Mouse (Mus musculus): Measurements from ENCODE around the gene Odf2. TPM values are rescaled to one million over a fixed set of nuclear protein-coding genes. Genes with fewer than 3 reads are reported as not detected.
A peak's percentile ranks its signal among the peaks of the same experiment; 100 is the strongest.

Gene Odf2
- polyA plus RNA-seq, 1 experiment, result 1,873 TPM

- no peak overlapping the region for H3K27ac ChIP-seq (ENCODE audit: control insufficient read depth, insufficient read depth, low read depth, low read length)
- no peaks in the 10 kb centered on the region; the same call in 1 of the 2 replicates for H3K27me3 ChIP-seq (ENCODE audit: control insufficient read depth, insufficient read depth, low read length)
- peaks cover 11% of the 10 kb centered on the region for H3K4me1 ChIP-seq (ENCODE audit: control insufficient read depth, insufficient read depth, low read length)
Measured at GRCm38 (mm10) chr2:29846061-29846853, 42.8 kb upstream of the Odf2 start.

GRCm38 (mm10) chr2:29846911-29847310 is 42.1 kb upstream of the Odf2 start:
- Histone ChIP-seq H3K4me1 (ENCODE audit: control insufficient read depth, insufficient read depth, low read length) (peaks cover 11% of the 10 kb centered on the region), H3K36me3 (ENCODE audit: control insufficient read depth, insufficient read depth, low read length) (0 out of 2 replicates have a peak, but pooled peaks cover 3% of the 10 kb centered on the region), H3K27me3 (ENCODE audit: control insufficient read depth, insufficient read depth, low read length) (no peaks in the 10 kb centered on the region; the same call in 1 of the 2 replicates), H3K27ac (ENCODE audit: control insufficient read depth, insufficient read depth, low read depth, low read length) (no peak overlapping the region), H3K4me3 (ENCODE audit: control insufficient read depth, low read depth, low read length) (no peak overlapping the region)
- TF ChIP-seq CTCF (IDR thresholded peaks at IDR 0.05; ENCODE audit: control insufficient read depth, insufficient read depth, insufficient replicate concordance, low read depth, low read length) (no peak), POLR2A (IDR thresholded peaks at IDR 0.05; ENCODE audit: control insufficient read depth, low read depth, low read length) (no peak)

More at GRCm38 (mm10) chr2:29846061-29846853, 42.8 kb upstream of the Odf2 start:
- H3K4me3 ChIP-seq (ENCODE audit: control insufficient read depth, low read depth, low read length), result peak overlapping the region; percentile 48
- TF ChIP-seq POLR2A (IDR thresholded peaks at IDR 0.05; ENCODE audit: control insufficient read depth, low read depth, low read length) (no peak), CTCF (IDR thresholded peaks at IDR 0.05; ENCODE audit: control insufficient read depth, insufficient read depth, insufficient replicate concordance, low read depth, low read length) (no peak)
- 0 out of 2 replicates have a peak, but pooled peaks cover 3% of the 10 kb centered on the region for H3K36me3 ChIP-seq (ENCODE audit: control insufficient read depth, insufficient read depth, low read length)

- H3K36me3 ChIP-seq (ENCODE audit: control insufficient read depth, insufficient read depth, low read length), result no peaks in the 10 kb centered on the region
- peaks cover 11% of the 10 kb centered on the region for H3K4me1 ChIP-seq (ENCODE audit: control insufficient read depth, insufficient read depth, low read length)
Measured at GRCm38 (mm10) chr2:29849041-29849440, 40.0 kb upstream of the Odf2 start.

GRCm38 (mm10) chr2:29849841-29850480 is 39.1 kb upstream of the Odf2 start:
- Histone ChIP-seq H3K27me3 (ENCODE audit: control insufficient read depth, insufficient read depth, low read length) (no peaks in the 10 kb centered on the region; the same call in 1 of the 2 replicates), H3K27ac (ENCODE audit: control insufficient read depth, insufficient read depth, low read depth, low read length) (no peak overlapping the region), H3K36me3 (ENCODE audit: control insufficient read depth, insufficient read depth, low read length) (no peaks in the 10 kb centered on the region), H3K4me3 (ENCODE audit: control insufficient read depth, low read depth, low read length) (no peak overlapping the region), H3K4me1 (ENCODE audit: control insufficient read depth, insufficient read depth, low read length) (peaks cover 11% of the 10 kb centered on the region)
- TF ChIP-seq CTCF (IDR thresholded peaks at IDR 0.05; ENCODE audit: control insufficient read depth, insufficient read depth, insufficient replicate concordance, low read depth, low read length) (no peak), POLR2A (IDR thresholded peaks at IDR 0.05; ENCODE audit: control insufficient read depth, low read depth, low read length) (no peak)

More at GRCm38 (mm10) chr2:29849041-29849440, 40.0 kb upstream of the Odf2 start:
- H3K27me3 ChIP-seq (ENCODE audit: control insufficient read depth, insufficient read depth, low read length), result no peaks in the 10 kb centered on the region; the same call in 1 of the 2 replicates
- H3K4me3 ChIP-seq (ENCODE audit: control insufficient read depth, low read depth, low read length), result no peak overlapping the region
- no peak overlapping the region for H3K27ac ChIP-seq (ENCODE audit: control insufficient read depth, insufficient read depth, low read depth, low read length)
- TF ChIP-seq POLR2A (IDR thresholded peaks at IDR 0.05; ENCODE audit: control insufficient read depth, low read depth, low read length), result no peak
- no peak for TF ChIP-seq CTCF (IDR thresholded peaks at IDR 0.05; ENCODE audit: control insufficient read depth, insufficient read depth, insufficient replicate concordance, low read depth, low read length)

- H3K4me3 ChIP-seq (ENCODE audit: control insufficient read depth, low read depth, low read length), result no peak overlapping the region
Measured at GRCm38 (mm10) chr2:29852957-29853485, 36.0 kb upstream of the Odf2 start.

GRCm38 (mm10) chr2:29853736-29854135 is 35.3 kb upstream of the Odf2 start:
- Histone ChIP-seq H3K27me3 (ENCODE audit: control insufficient read depth, insufficient read depth, low read length) (no peaks in the 10 kb centered on the region), H3K4me3 (ENCODE audit: control insufficient read depth, low read depth, low read length) (no peak overlapping the region), H3K27ac (ENCODE audit: control insufficient read depth, insufficient read depth, low read depth, low read length) (no peak overlapping the region), H3K4me1 (ENCODE audit: control insufficient read depth, insufficient read depth, low read length) (no peaks in the 10 kb centered on the region), H3K36me3 (ENCODE audit: control insufficient read depth, insufficient read depth, low read length) (no peaks in the 10 kb centered on the region)
- TF ChIP-seq POLR2A (IDR thresholded peaks at IDR 0.05; ENCODE audit: control insufficient read depth, low read depth, low read length) (no peak), CTCF (IDR thresholded peaks at IDR 0.05; ENCODE audit: control insufficient read depth, insufficient read depth, insufficient replicate concordance, low read depth, low read length) (no peak)

More at GRCm38 (mm10) chr2:29852957-29853485, 36.0 kb upstream of the Odf2 start:
- H3K4me1 ChIP-seq (ENCODE audit: control insufficient read depth, insufficient read depth, low read length), result no peaks in the 10 kb centered on the region
- no peak for TF ChIP-seq CTCF (IDR thresholded peaks at IDR 0.05; ENCODE audit: control insufficient read depth, insufficient read depth, insufficient replicate concordance, low read depth, low read length)
- TF ChIP-seq POLR2A (IDR thresholded peaks at IDR 0.05; ENCODE audit: control insufficient read depth, low read depth, low read length), result no peak
- H3K27ac ChIP-seq (ENCODE audit: control insufficient read depth, insufficient read depth, low read depth, low read length), result no peak overlapping the region
- H3K36me3 ChIP-seq (ENCODE audit: control insufficient read depth, insufficient read depth, low read length), result no peaks in the 10 kb centered on the region
- H3K27me3 ChIP-seq (ENCODE audit: control insufficient read depth, insufficient read depth, low read length), result no peaks in the 10 kb centered on the region
